Mouse (Mus musculus): ENCODE measurements around the gene Fga. TPM values are rescaled to one million over a fixed set of nuclear protein-coding genes. Genes with fewer than 3 reads are reported as not detected.

Fga gene
- total and polyA plus RNA-seq, 2 experiments from 2014 or later = 0.19 to 2.3 TPM

DNA sequence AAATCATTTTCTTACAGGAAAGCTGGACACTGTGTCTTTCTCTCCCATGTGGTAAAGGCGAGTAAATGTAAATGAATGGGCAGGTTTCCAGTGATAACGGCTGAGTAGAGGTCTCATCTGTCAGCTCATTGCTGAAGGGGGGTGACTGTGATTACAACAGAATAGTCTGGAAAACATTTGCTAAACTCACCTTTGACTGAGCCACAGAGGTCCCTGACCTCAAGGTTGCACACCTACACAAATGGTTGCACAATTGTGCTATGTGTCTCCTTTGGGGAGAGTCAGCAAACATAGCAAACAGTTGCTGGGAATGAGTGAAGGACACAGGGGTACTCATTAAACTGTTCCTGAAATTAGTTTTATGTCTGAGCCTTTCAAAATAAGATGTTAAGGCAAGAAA lies 13.0 kb downstream of the Fga start:
- Histone ChIP-seq H3K4me3 (ENCODE audit: low read depth, low read length) (no peak overlapping the region), H3K9ac (replicated peaks; ENCODE audit: low read depth, low read length) (no peak overlapping the region), H3K36me3 (replicated peaks; ENCODE audit: control insufficient read depth, insufficient read depth, low read length) (no peaks in the 10 kb centered on the region), H3K27ac (ENCODE audit: low read depth) (no peak overlapping the region), H3K4me1 (ENCODE audit: control insufficient read depth, insufficient read depth) (no peaks in the 10 kb centered on the region), H3K4me2 (ENCODE audit: low read depth, low read length) (no peak overlapping the region), H3K27me3 (ENCODE audit: control insufficient read depth, insufficient read depth, low read length) (peaks cover under 1% of the 10 kb centered on the region; the same call in 1 of the 2 replicates), H3K9me3 (replicated peaks; ENCODE audit: control insufficient read depth, low read length) (no peaks in the 10 kb centered on the region)
- WGBS = 59% methylated on average over 2 of the region's 2 CpGs
- DNase-seq (ENCODE audit: low spot score) = no peak
- TF ChIP-seq CTCF (IDR thresholded peaks at IDR 0.05; ENCODE audit: low read depth) (no peak), EP300 (IDR thresholded peaks at IDR 0.05; ENCODE audit: low read depth) (no peak)
- ATAC-seq (ENCODE audit: insufficient read depth, low read depth) = no peak

DNA sequence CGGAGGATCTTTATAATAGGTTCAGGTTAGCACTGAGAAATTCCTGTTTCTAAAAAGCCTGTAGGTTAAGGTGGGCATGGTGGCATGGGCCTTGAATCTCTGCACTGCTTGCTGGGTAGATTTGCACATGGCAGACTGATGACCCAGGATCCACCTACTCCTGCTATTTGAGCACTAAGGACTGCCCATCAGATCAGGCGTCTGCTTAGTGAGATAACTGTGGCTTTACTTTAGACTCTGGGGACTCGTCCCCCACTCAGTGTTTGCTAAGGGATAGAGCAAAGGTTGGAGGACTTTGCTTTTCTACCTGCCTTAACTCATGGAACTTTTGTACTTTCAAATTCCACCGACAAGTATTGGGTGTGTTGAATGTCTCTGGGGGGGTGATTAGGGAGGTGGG lies 13.8 kb downstream of the Fga start:
- 59% methylated on average over 4 of the region's 4 CpGs for WGBS
- DNase-seq (ENCODE audit: low spot score) (no peak), ATAC-seq (ENCODE audit: insufficient read depth, low read depth) (no peak)
- no peaks in the 10 kb centered on the region for H3K9me3 ChIP-seq (replicated peaks; ENCODE audit: control insufficient read depth, low read length)
- no peak overlapping the region for H3K4me2 ChIP-seq (ENCODE audit: low read depth, low read length)
- H3K27me3 ChIP-seq (ENCODE audit: control insufficient read depth, insufficient read depth, low read length) = no peaks in the 10 kb centered on the region
- H3K36me3 ChIP-seq (replicated peaks; ENCODE audit: control insufficient read depth, insufficient read depth, low read length) = no peaks in the 10 kb centered on the region
- no peak overlapping the region for H3K27ac ChIP-seq (ENCODE audit: low read depth)
- H3K9ac ChIP-seq (replicated peaks; ENCODE audit: low read depth, low read length) = no peak overlapping the region
- TF ChIP-seq EP300 (IDR thresholded peaks at IDR 0.05; ENCODE audit: low read depth) (no peak), CTCF (IDR thresholded peaks at IDR 0.05; ENCODE audit: low read depth) (no peak)
- H3K4me1 ChIP-seq (ENCODE audit: control insufficient read depth, insufficient read depth) = no peaks in the 10 kb centered on the region
- no peak overlapping the region for H3K4me3 ChIP-seq (ENCODE audit: low read depth, low read length)

DNA sequence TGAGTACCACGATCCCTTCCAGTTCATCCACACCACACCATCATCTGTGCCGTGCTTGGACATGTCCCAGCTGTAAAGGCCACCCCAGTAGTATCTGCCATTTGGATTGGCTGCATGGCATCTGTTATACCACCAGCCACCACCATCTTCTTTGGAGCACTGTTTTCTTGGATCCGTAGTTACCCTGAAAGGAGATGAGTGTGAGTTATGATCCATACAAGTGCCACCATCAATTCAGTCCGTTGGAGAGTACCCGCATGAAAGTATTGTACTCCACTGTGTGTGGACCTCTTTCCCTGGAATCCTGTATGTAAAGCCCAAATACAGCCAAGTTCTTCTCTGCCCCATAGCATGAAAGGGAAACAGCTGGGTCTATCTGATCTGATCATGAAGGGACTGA lies 16.6 kb downstream of the Fga start:
- WGBS = 85% methylated on average over 5 of the region's 5 CpGs
- no peaks in the 10 kb centered on the region for H3K9me3 ChIP-seq (replicated peaks; ENCODE audit: control insufficient read depth, low read length)
- no peaks in the 10 kb centered on the region for H3K36me3 ChIP-seq (replicated peaks; ENCODE audit: control insufficient read depth, insufficient read depth, low read length)
- H3K4me2 ChIP-seq (ENCODE audit: low read depth, low read length) = no peak overlapping the region
- no peak overlapping the region for H3K27ac ChIP-seq (ENCODE audit: low read depth)
- no peak for ATAC-seq (ENCODE audit: insufficient read depth, low read depth)
- no peak overlapping the region for H3K9ac ChIP-seq (replicated peaks; ENCODE audit: low read depth, low read length)
- no peaks in the 10 kb centered on the region for H3K27me3 ChIP-seq (ENCODE audit: control insufficient read depth, insufficient read depth, low read length)
- no peak overlapping the region for H3K4me3 ChIP-seq (ENCODE audit: low read depth, low read length)
- no peak for TF ChIP-seq CTCF (IDR thresholded peaks at IDR 0.05; ENCODE audit: low read depth)
- no peak for TF ChIP-seq EP300 (IDR thresholded peaks at IDR 0.05; ENCODE audit: low read depth)
- no peak for DNase-seq (ENCODE audit: low spot score)
- no peaks in the 10 kb centered on the region for H3K4me1 ChIP-seq (ENCODE audit: control insufficient read depth, insufficient read depth)

DNA sequence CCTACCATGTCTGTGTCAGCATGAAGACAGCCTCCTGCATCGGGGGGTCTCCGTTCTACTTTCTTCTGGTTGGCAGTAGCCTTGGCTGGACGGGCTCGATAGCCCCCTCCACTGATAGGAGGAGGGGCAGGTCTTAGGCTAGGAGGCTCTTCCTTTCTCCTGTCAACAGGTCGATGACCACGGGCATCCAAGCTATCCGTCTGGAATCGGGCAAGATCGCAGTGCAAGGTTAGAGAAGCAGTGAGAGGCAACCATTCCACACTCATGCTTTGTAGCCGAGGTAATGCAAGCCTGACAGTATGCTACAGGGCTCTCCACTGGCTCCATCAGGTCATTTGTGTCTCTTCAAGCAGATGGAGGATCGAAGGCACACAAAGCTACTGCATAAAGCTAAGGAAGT lies 20.8 kb downstream of the Fga start:
- Histone ChIP-seq H3K4me1 (ENCODE audit: control insufficient read depth, insufficient read depth) (no peaks in the 10 kb centered on the region), H3K27me3 (ENCODE audit: control insufficient read depth, insufficient read depth, low read length) (no peaks in the 10 kb centered on the region), H3K9me3 (replicated peaks; ENCODE audit: control insufficient read depth, low read length) (no peaks in the 10 kb centered on the region), H3K4me3 (ENCODE audit: low read depth, low read length) (no peak overlapping the region), H3K36me3 (replicated peaks; ENCODE audit: control insufficient read depth, insufficient read depth, low read length) (no peaks in the 10 kb centered on the region), H3K27ac (ENCODE audit: low read depth) (no peak overlapping the region), H3K9ac (replicated peaks; ENCODE audit: low read depth, low read length) (no peak overlapping the region), H3K4me2 (ENCODE audit: low read depth, low read length) (no peak overlapping the region)
- no peak for ATAC-seq (ENCODE audit: insufficient read depth, low read depth)
- WGBS = 77% methylated on average over 11 of the region's 11 CpGs
- no peak for TF ChIP-seq CTCF (IDR thresholded peaks at IDR 0.05; ENCODE audit: low read depth)
- no peak for TF ChIP-seq EP300 (IDR thresholded peaks at IDR 0.05; ENCODE audit: low read depth)
- no peak for DNase-seq (ENCODE audit: low spot score)

DNA sequence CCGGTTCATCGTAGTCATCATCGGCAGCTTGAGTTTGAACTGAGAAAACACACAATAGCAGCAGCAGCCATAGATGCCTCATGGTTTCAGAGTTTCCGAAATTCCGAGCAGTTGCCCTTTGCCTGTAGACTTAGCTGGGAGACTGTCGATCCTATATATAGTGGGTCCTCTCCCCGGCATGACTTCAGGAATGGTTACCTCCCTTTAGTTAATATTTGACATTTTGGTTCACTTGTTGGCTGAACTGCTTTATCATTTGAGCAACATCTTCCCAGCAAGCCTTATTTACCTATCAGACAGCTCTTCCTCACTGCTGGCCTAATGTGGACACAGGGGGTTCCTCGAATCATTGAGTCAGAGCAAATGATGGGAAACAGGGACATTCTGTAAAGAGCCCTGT lies 23.8 kb downstream of the Fga start, which contains the start of gene Fgb:
Gene Fgb, minus strand, starts transcription at position 184 of the 400 bp plus-strand sequence.
- ATAC-seq (ENCODE audit: insufficient read depth, low read depth) = no peak
- H3K4me3 ChIP-seq (ENCODE audit: low read depth, low read length) = no peak within 1 kb of the TSS
- no peaks in the 10 kb centered on the region for H3K27me3 ChIP-seq (ENCODE audit: control insufficient read depth, insufficient read depth, low read length)
- DNase-seq (ENCODE audit: low spot score) = no peak
- no peak within 1 kb of the TSS for H3K4me2 ChIP-seq (ENCODE audit: low read depth, low read length)
- WGBS = 84% methylated on average over 8 of the region's 8 CpGs
- H3K9me3 ChIP-seq (replicated peaks; ENCODE audit: control insufficient read depth, low read length) = no peaks in the 10 kb centered on the region
- no peaks in the 10 kb centered on the region for H3K4me1 ChIP-seq (ENCODE audit: control insufficient read depth, insufficient read depth)
- no peak within 1 kb of the TSS for H3K9ac ChIP-seq (replicated peaks; ENCODE audit: low read depth, low read length)
- H3K27ac ChIP-seq (ENCODE audit: low read depth) = no peak within 1 kb of the TSS
- TF ChIP-seq EP300 (IDR thresholded peaks at IDR 0.05; ENCODE audit: low read depth) (no peak), CTCF (IDR thresholded peaks at IDR 0.05; ENCODE audit: low read depth) (no peak)
- no peaks in the 10 kb centered on the region for H3K36me3 ChIP-seq (replicated peaks; ENCODE audit: control insufficient read depth, insufficient read depth, low read length)

DNA sequence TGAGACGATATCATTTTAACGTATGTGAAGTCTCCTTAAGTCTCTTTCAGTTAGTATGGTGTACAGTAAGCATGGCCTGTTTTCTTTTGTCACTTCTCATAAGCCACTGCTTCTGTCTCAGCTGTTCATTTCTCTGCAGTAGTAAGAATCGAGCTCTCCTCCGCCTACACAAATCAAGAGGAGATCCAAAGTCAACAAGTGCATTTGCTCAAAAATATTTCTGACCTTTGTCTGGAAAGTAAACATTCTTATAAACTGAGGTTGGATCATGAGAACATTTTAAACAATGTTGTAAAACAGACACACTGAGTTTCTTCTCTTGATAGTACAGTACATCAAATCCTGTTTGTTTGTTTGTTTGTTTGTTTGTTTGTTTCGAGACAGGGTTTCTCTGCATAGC lies 24.8 kb downstream of the Fga start:
- no peaks in the 10 kb centered on the region for H3K4me1 ChIP-seq (ENCODE audit: control insufficient read depth, insufficient read depth)
- H3K4me2 ChIP-seq (ENCODE audit: low read depth, low read length) = no peak overlapping the region
- TF ChIP-seq CTCF (IDR thresholded peaks at IDR 0.05; ENCODE audit: low read depth) (no peak), EP300 (IDR thresholded peaks at IDR 0.05; ENCODE audit: low read depth) (no peak)
- no peaks in the 10 kb centered on the region for H3K9me3 ChIP-seq (replicated peaks; ENCODE audit: control insufficient read depth, low read length)
- WGBS = 63% methylated on average over 5 of the region's 5 CpGs
- no peak for DNase-seq (ENCODE audit: low spot score)
- no peaks in the 10 kb centered on the region for H3K27me3 ChIP-seq (ENCODE audit: control insufficient read depth, insufficient read depth, low read length)
- no peak for ATAC-seq (ENCODE audit: insufficient read depth, low read depth)
- H3K4me3 ChIP-seq (ENCODE audit: low read depth, low read length) = no peak overlapping the region
- no peak overlapping the region for H3K27ac ChIP-seq (ENCODE audit: low read depth)
- no peak overlapping the region for H3K9ac ChIP-seq (replicated peaks; ENCODE audit: low read depth, low read length)
- no peaks in the 10 kb centered on the region for H3K36me3 ChIP-seq (replicated peaks; ENCODE audit: control insufficient read depth, insufficient read depth, low read length)

All from heart, postnatal 0 days (tissue).